Mouse (Mus musculus): ENCODE measurements around the gene Elfn2.

Elfn2 gene

DNA sequence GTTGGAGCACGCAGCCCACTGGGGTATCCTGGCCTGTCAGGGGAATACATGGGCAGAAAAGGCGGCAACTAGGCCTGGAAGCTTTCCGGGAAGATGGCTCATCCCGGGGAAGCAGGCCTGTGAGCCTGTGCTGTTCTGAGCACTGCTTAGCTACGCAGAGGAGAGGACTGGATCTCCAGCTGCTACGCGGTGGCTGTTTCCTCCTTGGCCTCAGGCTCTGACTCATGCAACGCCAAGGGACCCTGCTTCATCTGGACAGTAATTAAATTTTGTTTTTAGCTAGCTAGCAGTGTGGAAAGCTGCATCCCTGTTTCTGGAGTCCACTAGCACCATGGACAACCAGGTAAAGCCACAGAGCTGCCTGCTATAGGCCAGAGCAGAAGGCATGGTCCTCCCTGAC lies 36.8 kb downstream of the Elfn2 start:
- DNase-seq (ENCODE audit: low spot score in 2 of 2) = no peak

DNA sequence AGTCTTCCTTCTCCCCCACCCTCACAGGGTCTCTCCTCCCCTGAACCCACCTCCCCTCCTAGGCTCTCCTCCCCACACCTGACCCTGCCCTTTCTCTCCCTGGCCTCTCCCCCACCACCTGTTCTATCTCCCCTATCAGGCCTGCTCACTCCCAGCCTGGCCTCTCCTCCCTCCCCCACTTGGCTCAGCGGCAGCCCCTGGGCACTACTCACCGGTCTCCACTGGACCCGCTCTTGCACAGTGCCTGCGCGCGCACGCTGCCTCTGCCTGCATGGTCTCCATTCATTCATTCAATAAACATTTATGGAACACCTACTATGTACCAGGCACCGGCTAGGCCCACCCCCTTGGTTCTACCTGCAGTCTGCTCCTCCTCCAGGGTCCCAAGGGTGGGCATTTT lies 37.3 kb downstream of the Elfn2 start:
- no peak for DNase-seq (ENCODE audit: low spot score in 2 of 2)

- DNase-seq (ENCODE audit: low spot score in 2 of 2) = no peak
These were observed 38.3 kb downstream of the Elfn2 start for GRCm38 (mm10) chr15:78680291-78680690.

DNA sequence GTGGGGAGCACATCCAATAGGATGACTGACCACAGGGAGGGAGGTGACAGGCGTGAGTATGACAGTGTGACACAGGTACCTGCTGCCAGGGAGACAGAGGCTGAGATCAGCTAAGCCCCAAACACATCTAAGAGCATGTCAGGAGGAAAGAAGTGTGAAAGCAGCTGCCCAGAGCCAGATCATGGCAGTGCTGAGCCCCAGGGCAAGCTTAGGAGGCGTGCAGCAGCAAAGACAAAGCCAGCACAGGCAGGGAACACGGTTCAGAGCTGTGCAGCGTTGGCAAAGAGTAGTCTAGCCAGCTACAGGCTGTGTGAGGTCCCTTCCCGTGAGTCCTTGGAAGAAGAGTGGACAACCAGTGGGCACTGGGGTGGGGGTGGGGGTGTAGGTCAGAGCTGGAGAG lies 40.9 kb downstream of the Elfn2 start:
- DNase-seq (ENCODE audit: low spot score in 2 of 2) = no peak

GRCm38 (mm10) chr15:78677015-78677414 lies 41.6 kb downstream of the Elfn2 start:
- no peak for DNase-seq (ENCODE audit: low spot score in 2 of 2)

DNA sequence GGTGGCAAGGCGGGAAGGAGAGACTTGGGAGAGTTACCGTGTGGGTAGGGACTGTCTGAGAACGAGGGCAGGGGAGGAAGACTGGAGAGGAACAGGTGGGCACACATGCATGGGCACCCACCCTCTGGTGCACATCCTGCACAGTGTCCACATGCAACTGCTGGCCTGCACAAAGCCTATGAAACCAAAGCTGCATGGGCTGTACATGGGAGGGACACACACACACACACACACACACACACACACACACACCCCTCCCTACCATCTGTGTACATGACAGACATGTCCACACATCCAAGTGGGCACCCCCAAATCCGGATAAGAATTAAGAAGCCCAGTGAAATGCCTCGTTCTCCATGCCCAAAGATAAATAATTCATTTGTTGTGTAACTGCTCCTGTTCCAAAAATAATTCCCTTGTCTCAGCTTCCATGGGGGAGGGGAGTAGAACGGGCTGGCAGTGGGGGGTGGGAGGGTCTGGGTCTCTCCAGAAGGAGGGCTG lies 43.6 kb downstream of the Elfn2 start:
- no peak for DNase-seq (ENCODE audit: low spot score in 2 of 2)

DNA sequence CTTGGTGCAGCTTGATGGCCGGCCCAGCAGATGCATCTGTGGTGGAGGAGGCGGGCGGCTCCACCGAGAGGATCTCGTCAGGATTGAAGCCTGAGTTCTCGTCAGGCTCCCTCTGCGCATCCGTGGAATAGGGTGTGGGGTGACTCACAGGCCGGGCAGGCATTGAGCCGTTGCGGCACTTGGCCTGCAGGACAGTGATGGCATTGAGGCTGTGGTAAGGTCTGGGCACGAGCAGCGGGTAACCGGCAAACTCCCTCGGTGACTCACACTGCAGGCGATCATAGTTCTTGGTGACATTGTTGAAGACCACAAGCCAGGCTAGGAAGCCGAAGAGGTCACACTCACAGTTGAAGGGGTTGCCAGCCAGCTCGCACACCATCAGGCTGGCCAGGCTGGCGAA lies 45.1 kb downstream of the Elfn2 start:
- DNase-seq (ENCODE audit: low spot score in 2 of 2) = no peak

GRCm38 (mm10) chr15:78670341-78670740 lies 48.2 kb downstream of the Elfn2 start:
- no peak for DNase-seq (ENCODE audit: low spot score in 2 of 2)

GRCm38 (mm10) chr15:78669221-78669871 lies 49.2 kb downstream of the Elfn2 start:
- no peak for DNase-seq (ENCODE audit: low spot score in 2 of 2)

DNA sequence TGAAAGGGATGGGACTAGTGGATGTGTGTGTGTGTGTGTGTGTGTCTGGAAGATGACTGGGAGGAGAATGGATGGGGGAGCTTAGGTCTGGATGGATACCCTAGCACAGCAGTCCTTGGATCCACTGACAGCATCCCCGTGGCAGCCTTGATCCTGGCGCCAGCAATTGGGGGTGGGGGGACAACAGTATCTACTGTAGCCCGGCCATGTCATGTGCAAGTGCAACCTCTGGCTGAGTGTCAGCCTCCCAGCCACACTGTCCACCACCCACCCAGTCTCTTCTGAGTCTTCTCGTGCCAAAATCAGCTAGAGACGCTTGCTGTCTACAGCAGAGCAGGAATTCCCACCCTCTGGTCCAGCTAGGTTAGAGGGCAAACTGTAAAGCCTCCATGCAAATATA lies 54.3 kb downstream of the Elfn2 start:
- no peak for DNase-seq (ENCODE audit: low spot score in 2 of 2)

GRCm38 (mm10) chr15:78651169-78651568 lies 67.4 kb downstream of the Elfn2 start:
- DNase-seq (ENCODE audit: low spot score in 2 of 2) = no peak

GRCm38 (mm10) chr15:78647746-78648145 lies 70.8 kb downstream of the Elfn2 start:
- DNase-seq (ENCODE audit: low spot score in 2 of 2) = peak in 1 of 2 experiments; percentile 64

- DNase-seq (ENCODE audit: low spot score in 2 of 2) = no peak
These were observed 74.0 kb downstream of the Elfn2 start for GRCm38 (mm10) chr15:78644606-78645005.

- DNase-seq (ENCODE audit: low spot score in 2 of 2) = no peak
These were observed 74.9 kb downstream of the Elfn2 start for GRCm38 (mm10) chr15:78643633-78644032.

GRCm38 (mm10) chr15:78635231-78635630 lies 83.3 kb downstream of the Elfn2 start:
- DNase-seq (ENCODE audit: low spot score in 2 of 2) = peak in 1 of 2 experiments; percentile 7

DNA sequence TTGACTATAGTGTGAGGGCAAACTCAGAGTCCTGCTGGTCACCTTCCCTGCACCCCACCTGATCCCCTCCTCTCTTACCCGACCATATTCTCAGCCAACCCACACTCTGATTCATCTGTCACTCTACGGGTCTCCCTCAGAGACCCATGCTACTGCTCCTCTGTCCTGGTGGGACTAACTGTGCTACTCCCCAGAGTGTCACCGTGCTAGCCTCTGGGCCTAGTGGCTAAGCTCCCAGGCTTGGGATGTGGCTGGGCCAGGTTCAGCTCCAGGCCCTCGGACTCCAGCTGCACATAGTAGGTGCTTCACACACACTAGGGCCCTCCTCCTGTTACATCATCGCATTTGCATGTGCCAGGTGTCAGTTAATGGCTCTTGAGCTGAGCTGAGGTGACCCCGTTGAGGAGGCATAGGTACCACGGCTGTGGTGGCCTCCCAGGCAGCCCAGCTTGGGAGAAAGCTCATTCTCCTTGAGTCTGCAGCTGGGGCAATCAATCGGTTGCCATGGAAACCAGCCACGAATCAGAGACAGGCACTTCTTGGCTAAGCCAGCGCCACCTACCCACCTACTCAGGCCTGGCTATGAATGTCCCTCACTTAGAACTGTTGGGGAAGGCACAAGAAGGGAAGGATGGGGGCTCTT lies 84.4 kb downstream of the Elfn2 start:
- DNase-seq (ENCODE audit: low spot score in 2 of 2) = no peak

DNA sequence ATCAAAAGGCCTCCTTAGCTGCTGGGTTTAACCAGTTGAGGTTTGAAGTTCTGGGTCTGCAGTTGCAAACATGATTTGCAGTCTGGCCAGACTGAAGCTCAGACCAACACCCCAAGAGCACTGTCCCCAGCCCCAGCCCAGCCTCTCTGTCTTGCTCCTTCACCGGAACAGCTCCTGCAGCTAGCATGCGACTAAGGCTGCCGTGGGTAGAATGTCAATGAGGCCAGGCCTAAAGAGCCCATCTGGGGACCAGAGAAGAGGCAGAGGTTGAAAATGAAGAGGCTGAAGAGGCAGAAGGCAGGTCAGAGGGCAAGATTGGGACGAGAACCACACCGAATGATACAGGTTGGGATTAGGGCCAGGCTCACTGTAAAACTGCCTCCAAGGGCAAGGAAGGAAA lies 85.2 kb downstream of the Elfn2 start:
- DNase-seq (ENCODE audit: low spot score in 2 of 2) = no peak

GRCm38 (mm10) chr15:78632387-78632786 lies 86.2 kb downstream of the Elfn2 start:
- no peak for DNase-seq (ENCODE audit: low spot score in 2 of 2)

DNA sequence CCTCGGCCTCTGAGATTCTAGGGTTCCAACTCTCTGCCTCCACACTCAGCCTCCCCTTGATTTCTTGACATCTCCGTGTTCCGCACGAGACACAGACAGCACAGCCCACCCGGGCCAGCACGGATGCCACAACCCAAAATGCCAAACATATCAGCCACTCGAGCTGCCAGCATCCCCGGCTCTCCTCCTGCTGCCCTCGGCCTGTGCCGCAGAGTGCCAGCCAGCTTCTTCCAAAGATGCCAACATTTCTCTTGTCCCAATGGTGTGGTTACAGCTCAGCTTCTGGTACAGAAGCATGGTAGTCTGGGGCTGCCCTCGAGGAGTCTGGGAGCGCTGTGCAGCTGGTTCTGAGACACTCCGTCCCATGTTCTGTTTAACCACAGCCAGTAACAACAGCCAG lies 92.3 kb downstream of the Elfn2 start:
- no peak for DNase-seq (ENCODE audit: low spot score in 2 of 2)

- DNase-seq (ENCODE audit: low spot score in 2 of 2) = no peak
These were observed 93.6 kb downstream of the Elfn2 start for GRCm38 (mm10) chr15:78624961-78625360.

GRCm38 (mm10) chr15:78624431-78624950 lies 94.1 kb downstream of the Elfn2 start:
- DNase-seq (ENCODE audit: low spot score in 2 of 2) = peak; percentile 51 to 80

DNA sequence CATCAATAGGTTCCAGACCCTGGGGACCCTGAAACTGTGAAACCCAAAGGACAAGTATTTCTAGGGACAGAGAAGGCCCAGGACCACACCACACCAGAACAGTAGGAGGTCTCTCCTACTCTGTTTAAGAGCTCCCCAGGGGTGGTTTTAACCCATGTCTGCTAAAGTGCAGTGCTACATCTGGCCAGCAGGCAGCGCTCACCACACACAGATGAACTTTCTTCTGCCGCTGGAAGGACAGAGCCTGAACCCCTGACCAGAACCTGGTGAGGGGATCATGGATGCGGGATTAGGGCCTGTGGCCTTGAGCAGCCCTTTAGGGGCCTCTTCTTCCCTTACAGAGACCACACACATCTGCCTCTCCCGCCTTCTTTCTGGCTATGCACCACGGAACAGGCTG lies 95.1 kb downstream of the Elfn2 start:
- peak; percentile 53 to 71 for DNase-seq (ENCODE audit: low spot score in 2 of 2)

All from urinary bladder, postnatal 36 days (tissue).